In genomic region chr5:113577555-113577954, GRCm38 (mm10) we compare ENCODE assay signal across 13 mouse cellular contexts.
DNase-seq lines count a peak whose midpoint lies in the region; ATAC-seq and TF ChIP-seq lines count a peak whose summit lies in the region.
"Had no signal": no experiment of that assay in that cellular context is flagged by ENCODE, and none has a peak within 500 bp of the region (broad histone marks: within the 10 kb centered on the region; RNA-seq: fewer than 3 reads in every experiment).

No protein-coding gene starts in this region.

- peak overlapping the region; percentile 16; the same call in 1 of the 2 replicates for H3K9ac ChIP-seq in hindbrain, embryonic 16.5 days (ENCODE audit: low read depth, low read length)
- no peak overlapping the region for H3K9ac ChIP-seq in neural tube, embryonic 15.5 days (replicated peaks)
- H3K9ac ChIP-seq: liver, embryonic 15.5 days had no signal

- H3K4me1 ChIP-seq in embryonic facial prominence, embryonic 10.5 days = peaks cover 11% of the 10 kb centered on the region
- peaks cover 2% of the 10 kb centered on the region for H3K4me1 ChIP-seq in hindbrain, embryonic 16.5 days (ENCODE audit: control insufficient read depth, insufficient read depth, low read depth, low read length)
- H3K4me1 ChIP-seq in neural tube, embryonic 15.5 days = peaks cover 35% of the 10 kb centered on the region
- H3K4me1 ChIP-seq: liver, embryonic 15.5 days had no signal

- no peaks in the 10 kb centered on the region for H3K27me3 ChIP-seq in embryonic facial prominence, embryonic 10.5 days (replicated peaks; ENCODE audit: low read depth, poor library complexity, severe bottlenecking)
- no peaks in the 10 kb centered on the region for H3K27me3 ChIP-seq in hindbrain, embryonic 16.5 days (replicated peaks; ENCODE audit: control insufficient read depth, insufficient read depth, low read length)
- no peaks in the 10 kb centered on the region for H3K27me3 ChIP-seq in neural tube, embryonic 15.5 days (replicated peaks)
- H3K27me3 ChIP-seq: liver, embryonic 15.5 days had no signal

- 78% methylated on average over 7 of the region's 7 CpGs for WGBS in embryonic facial prominence, embryonic 10.5 days
- WGBS in hindbrain, embryonic 16.5 days = 62% methylated on average over 7 of the region's 7 CpGs
- WGBS in neural tube, embryonic 15.5 days = 74% methylated on average over 7 of the region's 7 CpGs

- TF ChIP-seq CTCF in left cerebral cortex, adult 2 months (IDR thresholded peaks at IDR 0.05) = no peak

- H3K9me3 ChIP-seq in embryonic facial prominence, embryonic 10.5 days = no peaks in the 10 kb centered on the region
- no peaks in the 10 kb centered on the region for H3K9me3 ChIP-seq in hindbrain, embryonic 16.5 days (ENCODE audit: control insufficient read depth, low read length)
- H3K9me3 ChIP-seq in neural tube, embryonic 15.5 days (replicated peaks) = no peaks in the 10 kb centered on the region
- H3K9me3 ChIP-seq: liver, embryonic 15.5 days had no signal

- H3K4me3 ChIP-seq in embryonic facial prominence, embryonic 10.5 days = peak overlapping the region; percentile 21; the same call in 1 of the 2 replicates
- peak overlapping the region; percentile 15 for H3K4me3 ChIP-seq in hindbrain, embryonic 16.5 days (ENCODE audit: low read length)
- H3K4me3 ChIP-seq in neural tube, embryonic 15.5 days (replicated peaks) = no peak overlapping the region
- H3K4me3 ChIP-seq in left cerebral cortex, adult 2 months = no peak overlapping the region
- H3K4me3 ChIP-seq: liver, embryonic 15.5 days had no signal

- no peaks in the 10 kb centered on the region for H3K36me3 ChIP-seq in embryonic facial prominence, embryonic 10.5 days (replicated peaks)
- no peaks in the 10 kb centered on the region for H3K36me3 ChIP-seq in hindbrain, embryonic 16.5 days (ENCODE audit: control insufficient read depth, insufficient read depth, low read length)
- H3K36me3 ChIP-seq in neural tube, embryonic 15.5 days = peaks cover 9% of the 10 kb centered on the region; the same call in 1 of the 2 replicates
- H3K36me3 ChIP-seq: G1E; liver, embryonic 15.5 days had no signal

- no peak overlapping the region for H3K27ac ChIP-seq in embryonic facial prominence, embryonic 10.5 days (replicated peaks)
- H3K27ac ChIP-seq in hindbrain, embryonic 16.5 days (ENCODE audit: low read depth, low read length) = no peak overlapping the region
- peak overlapping the region; percentile 24; the same call in 1 of the 2 replicates for H3K27ac ChIP-seq in neural tube, embryonic 15.5 days (replicated peaks)
- no peak overlapping the region for H3K27ac ChIP-seq in left cerebral cortex, adult 2 months
- H3K27ac ChIP-seq: liver, embryonic 15.5 days had no signal

- peak; percentile 60 for DNase-seq in layer of hippocampus, adult 11-12 months (ENCODE audit: low spot score)
- no peak for DNase-seq in layer of hippocampus, adult 9-11 months
- DNase-seq in embryonic facial prominence, embryonic 10.5 days (ENCODE audit: low spot score) = no peak
- DNase-seq in left cerebral cortex, adult 2 months (ENCODE audit: extremely low spot score in 1 of 2, low spot score in 2 of 2) = no peak
- no peak for DNase-seq in lung, postnatal 14 days
- DNase-seq: adrenal gland, adult 2 months; cerebellum, adult 8-10 months; heart, adult 18-20 months; right cerebral cortex, postnatal 25 days had no signal

- intact Hi-C loops in left cerebral cortex, adult 2 months (cut with DNase I) = loop anchor here (5.0 kb wide), 1 partner anchor 85 kb away; the partner anchor contains the start of gene Wscd2

- peak overlapping the region; percentile 44 for H3K4me2 ChIP-seq in hindbrain, embryonic 16.5 days (ENCODE audit: low read length)
- H3K4me2 ChIP-seq in neural tube, embryonic 15.5 days = peak overlapping the region; percentile 39; the same call in 1 of the 2 replicates
- H3K4me2 ChIP-seq: liver, embryonic 15.5 days had no signal

- ATAC-seq in hindbrain, embryonic 16.5 days = peak; percentile 32; the same call in 1 of the 2 replicates
- no peak for ATAC-seq in neural tube, embryonic 15.5 days (ENCODE audit: low FRiP score)

Comparison
In these comparisons a context has a peak if more than half of its experiments do, and no peak if none do; other contexts are left out.
1. H3K4me3 ChIP-seq: peak in embryonic facial prominence, embryonic 10.5 days (single experiment) and hindbrain, embryonic 16.5 days (single experiment); none in neural tube, embryonic 15.5 days (single experiment) and left cerebral cortex, adult 2 months (single experiment).